Mouse (Mus musculus) CH12.LX (cell line): Measurements from ENCODE around the gene Dna2. TPM values are rescaled to one million over a fixed set of nuclear protein-coding genes. Genes with fewer than 3 reads are reported as not detected.
A peak's percentile ranks its signal among the peaks of the same experiment; 100 is the strongest.

ENCODE experiments used
- DNase-seq: peaks from one replicate; pipeline ENCODE4 v3.0.0-alpha.2; 2013; ENCODE audit errors: extremely low read depth
- H3K27ac ChIP-seq: 2 replicates; pipeline ENCODE4 v1.5.1; 2012; ENCODE audit warnings: low read depth, mild to moderate bottlenecking, control low read depth, moderate library complexity; ENCODE audit not compliant: insufficient read depth
- H3K27me3 ChIP-seq: replicated peaks from 2 replicates; pipeline ENCODE3; 2012; ENCODE audit warnings: inconsistent platforms
- H3K36me3 ChIP-seq, 2 experiments: replicated peaks in 1 of 2; 2 replicates each; pipeline versions ENCODE3 to v1.6.1; 2012; ENCODE audit warnings: inconsistent platforms in 1 of 2, low read length in 1 of 2, mild to moderate bottlenecking in 1 of 2, mixed read lengths in 1 of 2, moderate library complexity in 1 of 2; ENCODE audit not compliant: control insufficient read depth in 1 of 2, insufficient read depth in 1 of 2
- H3K4me1 ChIP-seq, 2 experiments: 2 replicates each; pipeline ENCODE4 v1.6.1; 2012; ENCODE audit warnings: inconsistent platforms in 1 of 2, moderate library complexity in 1 of 2; ENCODE audit not compliant: insufficient read depth in 2 of 2, control insufficient read depth in 1 of 2
- H3K4me2 ChIP-seq: 2 replicates; pipeline ENCODE4 v1.6.1; 2012; ENCODE audit warnings: low read depth, mild to moderate bottlenecking, control low read depth; ENCODE audit not compliant: poor library complexity, insufficient read depth, severe bottlenecking
- H3K4me3 ChIP-seq, 3 experiments: fragments of 150-350 bp in 1 of 3; sonication (generic) in 1 of 3; replicated peaks in 1 of 3; 2 replicates each; pipeline versions ENCODE3 to v1.5.1; 2011 to 2012; ENCODE audit warnings: low read depth in 2 of 3, low read length in 2 of 3, mild to moderate bottlenecking in 2 of 3, moderate library complexity in 2 of 3, control low read depth in 1 of 3, improper control_type of control experiment in 1 of 3, inconsistent platforms in 1 of 3, mixed read lengths in 1 of 3; ENCODE audit not compliant: poor library complexity in 1 of 3
- H3K79me2 ChIP-seq: replicated peaks from 2 replicates; pipeline ENCODE4 v1.6.1; 2012; ENCODE audit warnings: mild to moderate bottlenecking, moderate library complexity; ENCODE audit not compliant: control insufficient read depth, poor library complexity, insufficient read depth, severe bottlenecking; ENCODE audit errors: extremely low read depth
- H3K9ac ChIP-seq: 2 replicates; pipeline ENCODE4 v1.6.1; 2012; ENCODE audit warnings: low read depth, mild to moderate bottlenecking, control low read depth, moderate library complexity; ENCODE audit not compliant: insufficient read depth
- H3K9me3 ChIP-seq: replicated peaks from 2 replicates; pipeline ENCODE3; 2012; ENCODE audit warnings: low read length, inconsistent platforms, mixed read lengths
- BHLHE40 ChIP-seq: IDR thresholded peaks from 2 replicates; pipeline ENCODE4 v1.6.1; 2011; ENCODE audit warnings: mild to moderate bottlenecking, low read depth, low read length, improper control_type of control experiment
- CHD2 ChIP-seq: IDR thresholded peaks from 2 replicates; pipeline ENCODE4 v1.6.1; 2011; ENCODE audit warnings: low read length, improper control_type of control experiment
- EP300 ChIP-seq: IDR thresholded peaks from 2 replicates; pipeline ENCODE4 v1.6.1; 2011; ENCODE audit warnings: low read length, improper control_type of control experiment
- IRF4 ChIP-seq: IDR thresholded peaks from 2 replicates; pipeline ENCODE4 v1.6.1; 2014; ENCODE audit warnings: low read depth, mild to moderate bottlenecking, inconsistent platforms, low read length, improper control_type of control experiment
- MAFK ChIP-seq: IDR thresholded peaks from 2 replicates; pipeline ENCODE4 v1.6.1; 2011; ENCODE audit warnings: low read length, improper control_type of control experiment; ENCODE audit not compliant: insufficient replicate concordance
- MAX ChIP-seq: IDR thresholded peaks from 2 replicates; pipeline ENCODE4 v1.6.1; 2011; ENCODE audit warnings: low read length, improper control_type of control experiment
- MAZ ChIP-seq: IDR thresholded peaks from 2 replicates; pipeline ENCODE4 v1.6.1; 2012; ENCODE audit warnings: low read depth, mild to moderate bottlenecking, inconsistent platforms, low read length, improper control_type of control experiment, moderate library complexity
- MEF2A ChIP-seq: IDR thresholded peaks from 2 replicates; pipeline ENCODE4 v1.6.1; 2014; ENCODE audit warnings: low read depth, mild to moderate bottlenecking, inconsistent platforms, low read length, improper control_type of control experiment, borderline replicate concordance
- MXI1 ChIP-seq: IDR thresholded peaks from 2 replicates; pipeline ENCODE4 v1.6.1; 2011; ENCODE audit warnings: mild to moderate bottlenecking, low read depth, low read length, improper control_type of control experiment
- PAX5 ChIP-seq: IDR thresholded peaks from 2 replicates; pipeline ENCODE4 v1.6.1; 2012; ENCODE audit warnings: low read length, inconsistent platforms, mixed read lengths
- RAD21 ChIP-seq: IDR thresholded peaks from 2 replicates; pipeline ENCODE4 v1.6.1; 2011; ENCODE audit warnings: low read depth, mild to moderate bottlenecking, low read length, improper control_type of control experiment, moderate library complexity
- RCOR1 ChIP-seq: conservative IDR thresholded peaks from 2 replicates; pipeline ENCODE4 v1.6.1; 2012; ENCODE audit warnings: low read depth, mild to moderate bottlenecking, inconsistent platforms, low read length, improper control_type of control experiment
- SIN3A ChIP-seq: IDR thresholded peaks from 2 replicates; pipeline ENCODE4 v1.6.1; 2012; ENCODE audit warnings: low read length, improper control_type of control experiment, inconsistent platforms
- SMC3 ChIP-seq: IDR thresholded peaks from 2 replicates; pipeline ENCODE4 v1.6.1; 2011; ENCODE audit warnings: low read depth, low read length, improper control_type of control experiment
- TCF12 ChIP-seq: IDR thresholded peaks from 2 replicates; pipeline ENCODE4 v1.6.1; 2014; ENCODE audit warnings: low read depth, mild to moderate bottlenecking, inconsistent platforms, low read length, improper control_type of control experiment
- UBTF ChIP-seq: IDR thresholded peaks from 2 replicates; pipeline ENCODE4 v1.6.1; 2012; ENCODE audit warnings: low read depth, mild to moderate bottlenecking, inconsistent platforms, low read length, improper control_type of control experiment, moderate library complexity
- USF2 ChIP-seq: conservative IDR thresholded peaks from 2 replicates; pipeline ENCODE4 v1.6.1; 2011; ENCODE audit warnings: low read depth, low read length, improper control_type of control experiment
- ZC3H11A ChIP-seq: IDR thresholded peaks from 2 replicates; pipeline ENCODE4 v1.6.1; 2012; ENCODE audit warnings: low read depth, mild to moderate bottlenecking, inconsistent platforms, low read length, improper control_type of control experiment
- ZKSCAN1 ChIP-seq: IDR thresholded peaks from 2 replicates; pipeline ENCODE4 v1.6.1; 2012; ENCODE audit warnings: low read depth, inconsistent platforms, low read length, improper control_type of control experiment, borderline replicate concordance
- ZMIZ1 ChIP-seq: IDR thresholded peaks from 2 replicates; pipeline ENCODE4 v1.6.1; 2012; ENCODE audit warnings: low read depth, mild to moderate bottlenecking, inconsistent platforms, low read length, improper control_type of control experiment
- dilution Hi-C: fragments of 300-500 bp; cut with MboI; formaldehyde crosslinking; loops from 2 replicates; pipeline ENCODE4 v1.14.3; 2020; ENCODE audit warnings: low sequenced_read_pairs; ENCODE audit not compliant: extremely low pct_unique_long_range_greater_than_20kb, extremely low pct_ligation_motif_present
- in situ Hi-C: fragments of 300-500 bp; cut with MboI; formaldehyde crosslinking; loops from 3 replicates; pipeline ENCODE4 v1.14.3; 2019; ENCODE audit warnings: low sequenced_read_pairs, low pct_ligation_motif_present, low pct_unique_long_range_greater_than_20kb, mixed read lengths
- polyA plus RNA-seq: library from polyadenylated mRNA; unstranded; fragments of >175 nt; gene quantifications from 2 replicates; pipeline ENCODE4 v1.2.1, GENCODE M21; 2012; ENCODE audit warnings: low read depth; ENCODE audit not compliant: insufficient read length
- total RNA-seq, 2 experiments: library from RNA; depleted of rRNA; stranded (reverse); fragments of 300-350 nt in 1 of 2; fragments of >200 nt in 1 of 2; gene quantifications; 2 replicates each; pipeline ENCODE4 v1.2.3; 2012 to 2014

The Dna2 gene
- total and polyA plus RNA-seq, 3 experiments, result 31.7 to 38.6 (median 33.4) TPM

GRCm38 (mm10) chr10:62984072-62984471 lies 37.2 kb downstream of the Dna2 start:
- Histone ChIP-seq H3K9ac (peak overlapping the region; percentile 29), H3K27ac (peak overlapping the region; percentile 49), H3K27me3 (no peaks in the 10 kb centered on the region), H3K4me2 (peak overlapping the region; percentile 81), H3K9me3 (no peaks in the 10 kb centered on the region), H3K4me1 (peaks cover 9 to 41% of the 10 kb centered on the region in 2 experiments), H3K4me3 (peak overlapping the region; percentile 2 to 22 (median 11)), H3K79me2 (peaks cover 13% of the 10 kb centered on the region), H3K36me3 (peaks cover 18 to 55% of the 10 kb centered on the region in 2 experiments)
- DNase-seq, result peak; percentile 35
- in situ Hi-C loops, result no loop called here
- dilution Hi-C loops, result no loop called here
- TF ChIP-seq MAZ (no peak), SMC3 (no peak), BHLHE40 (peak; percentile 93), USF2 (no peak), UBTF (no peak), IRF4 (no peak; the same call in 1 of the 2 replicates)

- Histone ChIP-seq H3K27ac (peak overlapping the region; percentile 49), H3K4me3 (peak overlapping the region; percentile 2 to 22 (median 11)), H3K4me1 (peaks cover 9 to 40% of the 10 kb centered on the region in 2 experiments), H3K79me2 (peaks cover 13% of the 10 kb centered on the region), H3K36me3 (peaks cover 20 to 59% of the 10 kb centered on the region in 2 experiments), H3K4me2 (peak overlapping the region; percentile 81), H3K9ac (no peak overlapping the region), H3K9me3 (no peaks in the 10 kb centered on the region), H3K27me3 (no peaks in the 10 kb centered on the region)
- in situ Hi-C loops, result no loop called here
- TF ChIP-seq RAD21 (no peak), RCOR1 (no peak), MAFK (no peak), MXI1 (no peak), MAZ (no peak), SIN3A (no peak), ZMIZ1 (no peak), CHD2 (no peak), BHLHE40 (no peak), TCF12 (peak; percentile 73), PAX5 (no peak), UBTF (no peak), MAX (no peak), MEF2A (no peak), EP300 (peak; percentile 31; the same call in 1 of the 2 replicates), ZC3H11A (no peak), ZKSCAN1 (no peak)
- peak; percentile 37 for DNase-seq
- dilution Hi-C loops, result no loop called here
Measured at GRCm38 (mm10) chr10:62984495-62984894, 37.7 kb downstream of the Dna2 start.
